Mouse (Mus musculus) kidney, postnatal 25 days (tissue): ENCODE data around the gene Lrp4.
A peak's percentile ranks its signal among the peaks of the same experiment; 100 is the strongest.

Source experiments
- DNase-seq, 2 experiments: peaks; one replicate each; pipeline ENCODE4 v3.0.0; 2021; ENCODE audit warnings: mixed read lengths in 2 of 2

Lrp4 gene

GRCm38 (mm10) chr2:91457259-91457655 is at the start of gene Lrp4:
Lrp4 (plus strand) TSS chr2:91457511.
- peak; percentile 71 to 88 for DNase-seq

GRCm38 (mm10) chr2:91408031-91408430 is 49.3 kb upstream of the Lrp4 start:
- no peak for DNase-seq

GRCm38 (mm10) chr2:91411473-91411872 is 45.8 kb upstream of the Lrp4 start:
- no peak for DNase-seq

GRCm38 (mm10) chr2:91412361-91412760 is 45.0 kb upstream of the Lrp4 start:
- peak; percentile 52 to 60 for DNase-seq

- no peak for DNase-seq
Measured at GRCm38 (mm10) chr2:91413811-91414210, 43.5 kb upstream of the Lrp4 start.

GRCm38 (mm10) chr2:91421641-91422040 is 35.7 kb upstream of the Lrp4 start:
- DNase-seq: no peak

GRCm38 (mm10) chr2:91424061-91424720 is 33.1 kb upstream of the Lrp4 start:
- DNase-seq: no peak

- no peak for DNase-seq
Measured at GRCm38 (mm10) chr2:91426321-91426720, 31.0 kb upstream of the Lrp4 start.

- no peak for DNase-seq
Measured at GRCm38 (mm10) chr2:91429146-91429545, 28.2 kb upstream of the Lrp4 start.

GRCm38 (mm10) chr2:91429915-91430599 is 27.3 kb upstream of the Lrp4 start:
- no peak for DNase-seq

- no peak for DNase-seq
Measured at GRCm38 (mm10) chr2:91430600-91430919, 26.8 kb upstream of the Lrp4 start.

- no peak for DNase-seq
Measured at GRCm38 (mm10) chr2:91436713-91437112, 20.6 kb upstream of the Lrp4 start.

- no peak for DNase-seq
Measured at GRCm38 (mm10) chr2:91437116-91437815, 20.0 kb upstream of the Lrp4 start.

GRCm38 (mm10) chr2:91439271-91439670 is 18.0 kb upstream of the Lrp4 start:
- no peak for DNase-seq

- no peak for DNase-seq
Measured at GRCm38 (mm10) chr2:91439876-91440275, 17.4 kb upstream of the Lrp4 start.

- no peak for DNase-seq
Measured at GRCm38 (mm10) chr2:91440686-91441085, 16.6 kb upstream of the Lrp4 start.

- DNase-seq: no peak
Measured at GRCm38 (mm10) chr2:91441715-91442114, 15.6 kb upstream of the Lrp4 start.

- DNase-seq: no peak
Measured at GRCm38 (mm10) chr2:91442241-91442640, 15.1 kb upstream of the Lrp4 start.

- DNase-seq: peak; percentile 93 to 95
Measured at GRCm38 (mm10) chr2:91444286-91444892, 12.9 kb upstream of the Lrp4 start, which contains the start of gene 1110051M20Rik. 1110051M20Rik (minus strand) TSS chr2:91444704.

- no peak for DNase-seq
Measured at GRCm38 (mm10) chr2:91449662-91450061, 7.6 kb upstream of the Lrp4 start.

- DNase-seq: peak; percentile 32 to 59
Measured at GRCm38 (mm10) chr2:91450316-91450715, 7.0 kb upstream of the Lrp4 start.

GRCm38 (mm10) chr2:91452658-91453057 is 4.7 kb upstream of the Lrp4 start:
- DNase-seq: peak; percentile 30 to 47
